Mouse (Mus musculus) ovary, adult 18-20 months (tissue): ENCODE measurements around the gene Ltc4s.

Experiments
- DNase-seq: peaks from one replicate; pipeline ENCODE4 v3.0.0; 2022; ENCODE audit warnings: low spot score, mixed read lengths

Ltc4s gene

GRCm38 (mm10) chr11:50224671-50225530 lies 13.5 kb downstream of the Ltc4s start:
- DNase-seq, result peak; percentile 87

GRCm38 (mm10) chr11:50223783-50224662 lies 14.4 kb downstream of the Ltc4s start:
- no peak for DNase-seq

- DNase-seq, result no peak
These were observed 15.7 kb downstream of the Ltc4s start for GRCm38 (mm10) chr11:50222559-50223276.

- no peak for DNase-seq
These were observed 18.6 kb downstream of the Ltc4s start for GRCm38 (mm10) chr11:50219833-50220232.

- no peak for DNase-seq
These were observed 20.6 kb downstream of the Ltc4s start for GRCm38 (mm10) chr11:50217811-50218210.

- DNase-seq, result peak; percentile 63
These were observed 21.6 kb downstream of the Ltc4s start for GRCm38 (mm10) chr11:50216724-50217366.

GRCm38 (mm10) chr11:50215633-50216032 lies 22.8 kb downstream of the Ltc4s start:
- DNase-seq, result no peak

GRCm38 (mm10) chr11:50214631-50215030 lies 23.8 kb downstream of the Ltc4s start:
- DNase-seq, result no peak

- DNase-seq, result peak; percentile 89
These were observed 25.3 kb downstream of the Ltc4s start for GRCm38 (mm10) chr11:50212848-50213758.

GRCm38 (mm10) chr11:50212060-50212739 lies 26.2 kb downstream of the Ltc4s start:
- no peak for DNase-seq

- no peak for DNase-seq
These were observed 26.9 kb downstream of the Ltc4s start for GRCm38 (mm10) chr11:50211322-50212059.

GRCm38 (mm10) chr11:50210505-50211151 lies 27.8 kb downstream of the Ltc4s start, which contains the start of the genes Sqstm1 and Mgat4b:
Sqstm1 (minus strand) TSS chr11:50210827.
Mgat4b (plus strand) TSS chr11:50210890.
- peak; percentile 64 for DNase-seq

- DNase-seq, result peak; percentile 91
These were observed 28.3 kb downstream of the Ltc4s start for GRCm38 (mm10) chr11:50210101-50210504.

GRCm38 (mm10) chr11:50208039-50208438 lies 30.4 kb downstream of the Ltc4s start:
- DNase-seq, result no peak

GRCm38 (mm10) chr11:50207344-50207743 lies 31.1 kb downstream of the Ltc4s start:
- DNase-seq, result no peak

- DNase-seq, result no peak
These were observed 32.4 kb downstream of the Ltc4s start for GRCm38 (mm10) chr11:50206037-50206436.

GRCm38 (mm10) chr11:50205434-50205833 lies 33.0 kb downstream of the Ltc4s start:
- no peak for DNase-seq

GRCm38 (mm10) chr11:50203302-50203827 lies 35.1 kb downstream of the Ltc4s start:
- DNase-seq, result no peak
